Mouse (Mus musculus) embryo, embryonic 11.5 days (tissue): Measurements from ENCODE around the gene Cd276.
"Not testable (repeated sequence)": the region's sequence is repeated elsewhere in the genome, so short reads cannot be mapped to it uniquely, and the experiment has no call there.

Experiments
- DNase-seq: peaks from one replicate; pipeline ENCODE4 v3.0.0-alpha.2; 2012; ENCODE audit warnings: low read depth, low spot score

Cd276 gene

DNA sequence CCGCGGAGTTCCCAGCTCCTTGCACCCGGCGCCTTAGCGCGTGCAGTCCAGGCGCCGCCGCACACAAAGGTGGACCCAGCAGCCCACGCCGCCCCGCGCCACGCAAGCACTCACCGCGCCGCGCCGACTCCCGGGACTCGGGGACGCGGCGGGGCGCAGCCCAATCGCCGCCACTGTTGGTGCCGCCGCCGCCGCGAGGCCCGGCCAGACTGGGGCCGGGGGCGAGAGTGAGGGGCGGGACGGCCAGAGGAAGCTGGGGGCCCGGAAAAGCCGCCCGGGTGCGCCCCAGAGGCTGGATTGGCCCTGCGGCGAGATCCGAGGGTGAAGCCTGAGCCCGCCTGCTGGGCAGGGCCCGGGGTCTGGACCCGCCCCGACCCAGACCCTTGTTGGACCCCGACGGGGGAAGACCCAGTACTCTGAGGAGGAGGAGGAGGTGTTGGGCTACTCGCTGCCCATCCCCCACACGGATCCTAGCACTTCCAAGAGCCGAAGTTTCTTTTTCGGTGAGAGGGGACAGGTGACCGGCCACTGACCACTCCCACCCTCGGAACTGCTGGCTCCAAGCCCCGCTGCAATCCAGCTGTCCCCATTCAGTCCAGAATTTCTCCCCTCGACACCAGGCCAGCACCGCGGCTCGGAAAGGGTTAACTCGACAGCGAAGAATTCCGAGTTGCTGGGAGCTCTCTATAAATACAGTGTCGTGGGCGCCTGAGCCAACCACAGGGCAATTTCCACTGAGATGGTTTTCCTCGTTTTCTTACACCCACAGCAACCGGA lies at the start of gene Cd276:
Gene Cd276 (minus strand): TSS at position 530 of the 777 bp plus-strand sequence.
- peak; percentile 71 for DNase-seq

- no peak for DNase-seq
Observed at GRCm38 (mm10) chr9:58595313-58595712, 40.1 kb upstream of the Cd276 start.

DNA sequence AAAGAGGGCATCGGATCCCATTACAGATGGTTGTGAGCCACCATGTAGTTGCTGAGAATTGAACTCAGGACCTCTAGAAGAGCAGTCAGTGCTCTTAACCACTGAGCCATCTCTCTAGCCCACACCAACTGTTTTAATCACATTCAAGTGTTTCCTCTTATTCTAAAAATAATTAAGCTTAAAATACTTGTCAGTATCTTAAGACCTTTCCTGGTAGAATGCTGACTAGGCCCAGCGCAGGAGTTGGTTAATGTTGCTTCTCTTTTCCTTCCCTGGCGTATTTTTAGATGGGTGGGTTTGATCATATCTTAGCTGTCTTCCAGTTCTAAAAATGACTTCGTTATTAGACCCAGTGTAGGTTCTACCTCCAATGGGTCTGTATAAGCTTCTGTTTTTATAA lies 33.4 kb upstream of the Cd276 start:
- DNase-seq, result no peak

DNA sequence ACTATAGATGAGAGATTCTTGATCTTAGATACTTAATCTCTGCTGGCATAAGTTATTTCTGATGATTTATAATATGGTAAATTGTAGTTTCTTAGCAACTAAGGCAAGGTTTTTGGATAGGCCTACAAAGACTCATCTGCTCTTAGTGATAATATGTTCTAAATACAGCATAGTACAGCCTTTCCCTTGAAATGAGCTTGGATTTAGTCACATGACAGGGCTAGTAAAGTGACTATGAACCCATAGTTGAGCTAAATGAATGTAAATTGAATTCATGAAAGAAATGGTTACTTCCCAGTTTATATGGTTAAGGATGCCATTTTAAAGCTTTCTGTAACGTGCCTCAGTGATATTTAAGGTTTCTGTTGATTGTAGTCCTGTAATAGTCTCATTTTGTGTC lies 29.1 kb upstream of the Cd276 start:
- DNase-seq, result no peak

- peak; percentile 9 for DNase-seq
Observed at GRCm38 (mm10) chr9:58583267-58583641, 28.0 kb upstream of the Cd276 start.

- peak; percentile 8 for DNase-seq
Observed at GRCm38 (mm10) chr9:58582581-58583266, 27.5 kb upstream of the Cd276 start.

DNA sequence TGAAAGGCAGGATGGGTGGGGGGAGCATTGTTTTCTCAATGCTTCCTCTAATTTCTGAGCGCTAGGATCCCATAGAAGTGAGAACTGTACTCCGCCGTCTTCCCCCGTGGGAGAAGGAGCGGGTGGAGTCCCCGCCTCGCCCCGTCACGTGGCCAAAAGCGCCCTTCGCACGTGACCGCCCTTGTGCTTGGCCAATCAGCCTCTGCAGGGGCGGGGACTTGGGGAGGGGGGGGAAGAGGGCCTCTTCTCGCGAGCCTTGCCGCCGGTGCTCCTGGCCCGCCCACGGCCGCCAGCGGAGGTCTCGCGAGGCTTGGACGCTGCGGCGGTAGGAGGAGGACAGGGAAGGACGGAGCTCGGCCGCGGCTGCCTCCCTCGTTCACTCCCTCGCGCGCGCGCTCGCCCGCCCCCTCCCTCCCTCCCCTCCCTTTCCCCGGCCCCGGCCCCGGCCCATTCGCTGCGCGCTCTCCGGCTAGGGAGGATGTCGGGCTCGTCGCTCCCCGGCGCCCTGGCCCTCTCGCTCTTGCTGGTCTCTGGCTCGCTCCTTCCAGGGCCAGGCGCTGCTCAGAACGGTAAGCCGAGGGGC lies 26.8 kb upstream of the Cd276 start, which contains the start of gene Nptn:
Gene Nptn (plus strand): TSS at position 283 of the 583 bp plus-strand sequence.
- DNase-seq, result peak; percentile 95

- no peak for DNase-seq
Observed at GRCm38 (mm10) chr9:58581283-58581930, 26.2 kb upstream of the Cd276 start.

- not testable (repeated sequence) for DNase-seq
Observed at GRCm38 (mm10) chr9:58580453-58581195, 25.4 kb upstream of the Cd276 start.

DNA sequence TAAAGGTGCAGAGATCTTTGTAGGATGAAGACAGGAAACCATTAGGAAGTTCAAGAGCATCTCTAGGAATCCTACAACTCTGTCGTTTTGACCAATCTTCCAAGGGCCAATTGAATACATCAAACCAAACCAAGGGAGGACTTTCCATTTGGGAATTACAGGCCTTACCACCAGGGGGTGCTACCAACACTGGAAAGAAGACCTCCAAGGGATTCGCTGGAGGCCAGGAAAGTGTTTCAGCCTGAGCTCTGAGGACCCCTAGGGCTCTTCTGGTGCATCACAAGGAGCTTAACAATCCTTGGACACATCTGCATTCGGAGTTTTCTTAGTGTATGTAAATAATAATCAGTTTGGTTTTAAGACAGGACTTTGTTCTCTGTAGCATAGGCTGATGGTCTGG lies 23.4 kb upstream of the Cd276 start:
- DNase-seq, result peak; percentile 77

- DNase-seq, result no peak
Observed at GRCm38 (mm10) chr9:58571001-58571400, 15.8 kb upstream of the Cd276 start.

DNA sequence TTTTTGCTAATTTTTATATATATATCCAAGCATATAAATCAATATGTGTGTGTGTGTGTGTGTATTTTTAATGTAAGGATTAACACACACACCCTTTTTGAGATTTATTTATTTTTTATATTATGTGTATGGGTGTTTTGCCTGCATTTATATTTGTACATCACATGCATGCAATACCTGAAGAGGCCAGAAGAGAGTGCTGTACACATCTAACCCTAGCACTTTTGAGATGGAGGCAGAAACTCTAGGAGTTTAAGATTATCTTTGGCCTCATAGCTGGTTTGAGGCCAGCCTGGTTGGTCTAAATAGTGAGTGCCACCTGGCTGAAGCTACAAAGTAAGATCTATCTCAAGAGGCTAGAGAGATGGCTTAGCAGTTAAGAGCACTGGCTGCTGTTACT lies 12.4 kb upstream of the Cd276 start:
- no peak for DNase-seq

DNA sequence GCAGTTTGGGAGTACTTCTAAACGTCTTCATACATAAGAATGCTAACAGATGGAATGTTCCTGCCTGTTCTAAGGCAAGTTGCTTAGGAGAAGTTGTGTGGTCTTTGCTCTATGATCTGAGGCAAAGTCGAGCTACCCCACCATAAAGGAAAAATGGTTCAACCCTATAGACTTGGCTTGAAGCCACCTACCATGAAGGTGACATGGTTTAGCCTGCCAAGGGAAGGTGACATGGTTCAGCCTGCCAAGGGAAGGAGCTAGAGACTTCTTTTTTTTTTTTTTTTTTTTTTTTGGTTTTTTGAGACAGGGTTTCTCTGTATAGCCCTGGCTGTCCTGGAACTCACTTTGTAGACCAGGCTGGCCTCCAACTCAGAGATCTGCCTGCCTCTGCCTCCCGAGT lies 10.7 kb upstream of the Cd276 start:
- DNase-seq, result not testable (repeated sequence)

- no peak for DNase-seq
Observed at GRCm38 (mm10) chr9:58560211-58560610, 5.0 kb upstream of the Cd276 start.

DNA sequence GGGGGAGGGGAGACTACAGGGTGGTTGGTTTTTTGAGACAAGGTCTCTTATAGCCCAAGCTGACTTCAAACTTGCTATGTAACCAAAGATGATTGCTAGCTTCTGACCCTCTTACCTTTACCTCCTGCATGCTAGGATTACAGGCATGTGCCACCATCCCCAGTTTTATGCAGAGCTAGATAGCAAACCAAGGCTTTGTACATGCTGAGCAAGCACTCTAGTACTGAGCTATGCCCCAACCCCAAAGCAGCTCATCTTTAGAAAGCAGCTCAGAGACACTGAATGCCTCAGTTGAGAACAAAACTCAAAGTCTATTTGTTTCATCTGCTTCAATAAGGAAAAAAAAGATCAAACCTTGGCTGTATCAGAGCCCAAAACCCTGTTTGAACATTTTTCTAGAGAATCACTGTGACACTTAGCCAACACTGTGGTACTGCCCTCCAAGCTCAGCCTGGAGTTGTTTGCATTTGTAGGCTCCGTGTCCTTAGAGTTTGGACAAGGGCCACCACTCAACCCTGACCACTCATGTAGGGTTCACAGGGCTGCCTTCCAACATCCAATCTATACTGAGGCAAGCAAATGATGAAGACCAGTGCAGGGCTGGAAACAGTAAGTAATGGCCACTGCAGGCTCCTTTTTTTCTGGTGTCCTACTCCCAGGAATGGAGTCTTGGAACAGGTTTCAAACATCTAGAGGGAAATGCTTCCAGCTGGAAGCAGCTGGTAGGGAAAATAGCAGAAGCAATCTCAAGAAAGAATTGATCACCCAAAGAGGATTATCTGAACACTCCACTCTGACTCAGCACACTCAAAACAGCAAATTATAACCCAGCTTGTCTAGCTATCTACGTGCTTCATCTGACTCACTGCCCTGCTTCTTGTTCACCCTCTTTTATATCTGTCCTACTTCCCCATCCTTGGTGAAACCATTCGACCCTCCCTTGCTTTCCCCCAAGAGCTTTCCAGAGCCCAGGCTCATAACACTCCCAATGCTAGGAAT lies 2.5 kb upstream of the Cd276 start:
- no peak for DNase-seq

- DNase-seq, result no peak
Observed at GRCm38 (mm10) chr9:58556627-58557026, 1.4 kb upstream of the Cd276 start.

DNA sequence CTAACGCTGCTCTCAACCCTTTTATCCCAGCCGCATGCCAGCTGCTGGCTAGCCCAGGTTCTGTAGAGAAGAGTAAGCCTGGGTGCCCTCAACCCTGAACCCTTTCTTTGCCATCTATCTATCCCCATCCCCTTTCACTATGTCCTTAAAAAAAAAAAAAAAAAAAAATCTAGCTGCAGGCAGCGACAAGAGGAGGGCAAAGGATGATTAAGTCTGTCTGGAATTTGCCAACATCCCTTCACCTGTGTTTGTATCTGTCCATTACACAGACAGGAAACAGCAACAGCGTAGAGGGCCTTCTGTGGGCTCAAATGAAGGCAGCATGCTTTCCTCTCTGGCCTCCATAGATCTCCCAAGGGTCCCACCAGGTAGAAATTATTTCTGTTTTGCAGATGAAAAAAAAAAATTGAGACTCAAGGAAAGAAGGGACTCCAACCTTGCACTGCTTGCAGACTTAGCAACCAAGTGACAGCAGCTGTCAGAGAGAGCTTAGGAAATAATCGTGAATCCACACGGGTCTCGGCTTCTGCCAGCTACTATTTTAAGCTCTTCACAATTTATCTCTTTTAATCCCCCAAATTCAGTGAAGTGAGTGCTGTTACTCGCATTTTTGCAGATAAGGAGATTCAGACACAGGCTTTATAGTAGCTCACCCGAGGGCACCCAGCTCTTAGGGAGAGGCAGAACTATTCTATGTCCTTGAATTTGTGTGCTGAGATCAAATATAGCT lies 613 bp upstream of the Cd276 start:
- DNase-seq, result no peak

DNA sequence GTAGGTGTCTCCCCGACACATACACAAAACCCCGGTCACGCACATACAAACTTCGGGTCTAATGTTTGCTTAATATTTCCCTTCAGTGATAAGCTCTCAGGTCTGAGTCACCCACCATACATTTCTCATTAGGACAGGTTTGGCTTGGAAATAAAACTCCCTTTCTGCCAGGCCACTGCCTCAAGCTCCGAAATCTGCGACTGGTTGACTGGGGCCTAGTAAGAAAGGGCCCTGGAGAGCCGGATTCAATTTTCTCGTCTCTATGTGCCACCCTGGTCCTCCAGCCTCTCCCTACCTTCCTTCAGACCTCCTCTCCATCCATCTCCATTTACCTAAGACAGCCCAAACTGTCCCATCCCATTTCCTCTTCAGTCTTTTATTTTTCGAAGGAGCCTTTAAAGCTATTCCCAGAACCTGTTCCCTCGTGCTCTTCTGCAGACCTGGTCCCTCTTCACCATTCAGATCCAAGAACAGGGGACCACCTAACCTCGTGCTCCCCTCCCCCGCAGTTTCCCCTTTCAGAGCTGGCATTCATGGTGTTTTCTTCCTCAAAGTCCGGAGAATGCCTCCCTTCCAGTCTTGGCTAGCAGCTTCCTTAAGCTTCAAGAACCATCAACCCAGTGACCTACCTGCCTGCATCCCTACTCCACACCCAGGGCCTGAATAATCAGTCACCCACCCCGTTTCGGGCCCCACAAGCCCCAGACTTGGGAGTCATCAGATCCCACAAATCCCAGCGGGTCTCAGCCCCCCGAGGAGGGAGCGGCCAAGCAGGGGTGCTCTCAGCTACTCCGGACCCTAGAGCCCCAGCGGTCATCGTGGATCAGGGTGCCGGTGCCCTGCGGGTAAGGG lies 955 bp downstream of the Cd276 start:
- peak; percentile 17 for DNase-seq

GRCm38 (mm10) chr9:58552083-58552482 lies 3.2 kb downstream of the Cd276 start:
- no peak for DNase-seq
